Mouse (Mus musculus) E14TG2a.4 (cell line): Measurements from ENCODE around the gene Slc9a6.

Experiments
- CTCF ChIP-seq: conservative IDR thresholded peaks from 2 replicates; pipeline ENCODE4 v1.5.1; 2014; ENCODE audit warnings: low read length
- POU5F1 ChIP-seq: IDR thresholded peaks from 2 replicates; pipeline ENCODE4 v1.6.1; 2014; ENCODE audit warnings: low read length, borderline replicate concordance

- TF ChIP-seq CTCF, result no peak
- no peak for TF ChIP-seq POU5F1
Measured at GRCm38 (mm10) chrX:56609623-56610317, at the start of gene Slc9a6.
